Mouse (Mus musculus) megakaryocyte-erythroid progenitor cell, adult 5-6 weeks (primary cell): ENCODE data around the gene Gm28043. TPM values are rescaled to one million over a fixed set of nuclear protein-coding genes. Genes with fewer than 3 reads are reported as not detected.

Experiments
- ATAC-seq: replicated peaks from 2 replicates; pipeline ENCODE4 v1.8.0; 2016; ENCODE audit warnings: mild to moderate bottlenecking, inconsistent platforms; ENCODE audit not compliant: severe bottlenecking, poor library complexity, low FRiP score, low TSS enrichment
- total RNA-seq, 2 experiments: library from RNA; stranded (forward) in 1 of 2; stranded (reverse) in 1 of 2; fragments of 200-1000, 215-1000 nt in 1 of 2; fragments of >200 nt in 1 of 2; fragmentation: Nextera tagmentation in 1 of 2; gene quantifications; 2 replicates each; pipeline ENCODE4 v1.2.3; 2014 to 2017

Gm28043 gene
- total RNA-seq, 2 experiments from 2014 or later = 4.0 to 5.9 TPM

GRCm38 (mm10) chr17:29731266-29731952 lies 116.7 kb downstream of the Gm28043 start:
- ATAC-seq = no peak

GRCm38 (mm10) chr17:29731953-29732325 lies 117.3 kb downstream of the Gm28043 start:
- no peak for ATAC-seq

DNA sequence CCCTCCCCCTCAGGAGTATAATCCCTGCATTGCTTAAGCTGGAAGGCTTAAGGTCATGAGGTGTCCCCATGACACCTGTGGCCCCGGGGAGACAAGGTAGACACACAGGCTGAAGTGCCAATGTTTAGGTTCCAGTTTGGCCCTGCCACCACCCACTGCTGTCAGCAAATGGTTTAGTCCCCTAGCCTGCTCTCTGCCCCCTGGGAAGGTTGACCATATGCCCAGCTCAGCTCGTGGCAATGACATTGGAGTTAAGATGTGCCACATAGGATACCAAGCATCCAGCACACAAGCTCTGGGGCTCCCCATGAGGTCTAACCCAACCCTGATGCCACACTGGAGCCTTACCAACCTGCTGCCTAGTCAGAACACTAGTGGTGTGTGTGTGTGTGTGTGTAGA lies 117.8 kb downstream of the Gm28043 start:
- no peak for ATAC-seq

- no peak for ATAC-seq
Measured at GRCm38 (mm10) chr17:29736448-29737014, 121.9 kb downstream of the Gm28043 start.

GRCm38 (mm10) chr17:29737849-29738804 lies 123.5 kb downstream of the Gm28043 start:
- 0 out of 2 replicates have a peak, but pooled peaks have one; percentile 41 for ATAC-seq

GRCm38 (mm10) chr17:29747466-29747865 lies 132.8 kb downstream of the Gm28043 start:
- no peak for ATAC-seq

Other genes starting within 250 kb of the Gm28043 start
- 33.2 and 48.8 TPM in 2 replicates for gene Pim1, start 124.1 kb upstream of the Gm28043 start, total RNA-seq (2014; fragmentation: Nextera tagmentation)
- gene Pim1, start 124.1 kb upstream of the Gm28043 start, total RNA-seq (2017) = 96.9 and 106 TPM in 2 replicates
- gene Gm17657, start 65.2 kb upstream of the Gm28043 start, total RNA-seq (2014; fragmentation: Nextera tagmentation) = not detected in 2 replicates
- gene Gm17657, start 65.2 kb upstream of the Gm28043 start, total RNA-seq (2017) = not detected in 2 replicates
- 15.0 TPM in 2 replicates for gene Tbc1d22b, start 65.1 kb upstream of the Gm28043 start, total RNA-seq (2014; fragmentation: Nextera tagmentation)
- 3.7 and 4.6 TPM in 2 replicates for gene Tbc1d22b, start 65.1 kb upstream of the Gm28043 start, total RNA-seq (2017)
- gene Tmem217, start 62.5 kb upstream of the Gm28043 start, total RNA-seq (2014; fragmentation: Nextera tagmentation) = not detected in 2 replicates
- gene Tmem217, start 62.5 kb upstream of the Gm28043 start, total RNA-seq (2017) = not detected in 2 replicates
- 61.3 and 82.3 TPM in 2 replicates for gene Rnf8, start 86 bp upstream of the Gm28043 start, total RNA-seq (2014; fragmentation: Nextera tagmentation)
- gene Rnf8, start 86 bp upstream of the Gm28043 start, total RNA-seq (2017) = 76.0 and 122 TPM in 2 replicates
- 44.7 and 73.5 TPM in 2 replicates for gene Cmtr1, start 45.7 kb downstream of the Gm28043 start, total RNA-seq (2014; fragmentation: Nextera tagmentation)
- 135 and 166 TPM in 2 replicates for gene Cmtr1, start 45.7 kb downstream of the Gm28043 start, total RNA-seq (2017)
- 20.4 and 22.0 TPM in 2 replicates for gene Ccdc167, start 102.2 kb downstream of the Gm28043 start, total RNA-seq (2014; fragmentation: Nextera tagmentation)
- 6.0 and 16.3 TPM in 2 replicates for gene Ccdc167, start 102.2 kb downstream of the Gm28043 start, total RNA-seq (2017)